Mouse (Mus musculus): ENCODE data around the gene Nmnat3. TPM values are rescaled to one million over a fixed set of nuclear protein-coding genes. Genes with fewer than 3 reads are reported as not detected.

Gene Nmnat3
- total and polyA plus RNA-seq, 3 experiments, result 8.1 to 9.3 (median 9.2) TPM

DNA sequence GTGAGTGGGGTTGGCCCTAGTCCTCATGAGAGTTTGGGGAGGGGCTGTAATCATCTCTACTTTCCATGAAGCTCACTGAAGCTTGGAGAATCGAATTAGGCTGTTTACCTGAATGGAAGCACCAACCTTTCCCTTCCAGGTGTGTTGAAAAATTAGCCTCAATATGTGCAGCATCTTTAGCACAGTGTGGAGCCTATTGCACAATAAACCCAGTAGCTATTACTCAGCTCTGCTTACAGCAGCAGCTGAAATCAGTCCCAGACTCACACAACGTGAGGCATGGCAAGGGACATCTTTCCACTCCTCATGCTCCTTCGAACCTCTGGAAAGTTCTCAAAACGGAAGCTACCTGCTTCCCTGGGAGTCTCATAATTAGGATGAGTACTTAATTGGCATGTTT lies 59.0 kb downstream of the Nmnat3 start:
- in situ Hi-C loops (cut with MboI; ENCODE audit: low pct_ligation_motif_present, low pct_unique_long_range_greater_than_20kb, low sequenced_read_pairs), result no loop called here
- TF ChIP-seq IRF4 (IDR thresholded peaks at IDR 0.05; ENCODE audit: low read depth, low read length) (no peak), POLR2AphosphoS2 (IDR thresholded peaks at IDR 0.05; ENCODE audit: low read depth, low read length) (no peak), CTCF (conservative IDR thresholded peaks at IDR 0.05 in 1 of 2, IDR thresholded peaks at IDR 0.05 in 1 of 2; ENCODE audit: low read depth in 2 of 2, low read length in 2 of 2) (no peak), JUN (IDR thresholded peaks at IDR 0.05; ENCODE audit: insufficient read depth, low read depth, low read length) (no peak), UBTF (IDR thresholded peaks at IDR 0.05; ENCODE audit: low read depth, low read length) (no peak), NRF1 (IDR thresholded peaks at IDR 0.05; ENCODE audit: low read depth, low read length) (no peak), SMC3 (IDR thresholded peaks at IDR 0.05; ENCODE audit: low read depth, low read length) (no peak), RCOR1 (conservative IDR thresholded peaks at IDR 0.05; ENCODE audit: low read depth, low read length) (no peak), MXI1 (IDR thresholded peaks at IDR 0.05; ENCODE audit: low read depth, low read length) (no peak), TBP (conservative IDR thresholded peaks at IDR 0.05; ENCODE audit: low read depth, low read length) (no peak), POLR2A (IDR thresholded peaks at IDR 0.05; ENCODE audit: low read depth, low read length) (no peak), PAX5 (IDR thresholded peaks at IDR 0.05; ENCODE audit: low read length) (no peak), HCFC1 (IDR thresholded peaks at IDR 0.05; ENCODE audit: low read depth, low read length) (no peak), E2F4 (IDR thresholded peaks at IDR 0.05; ENCODE audit: insufficient replicate concordance, low read depth, low read length) (no peak)
- Histone ChIP-seq H3K4me1 (ENCODE audit: control insufficient read depth in 1 of 2, insufficient read depth in 2 of 2) (peaks cover 0 to 18% of the 10 kb centered on the region in 2 experiments; a peak in 2 of 4 replicates), H3K27me3 (replicated peaks) (no peaks in the 10 kb centered on the region), H3K4me2 (ENCODE audit: insufficient read depth, low read depth, poor library complexity, severe bottlenecking) (no peak overlapping the region), H3K27ac (ENCODE audit: insufficient read depth, low read depth) (no peak overlapping the region), H3K4me3 (replicated peaks in 1 of 3; ENCODE audit: low read depth in 2 of 3, low read length in 2 of 3, poor library complexity in 1 of 3) (no peak overlapping the region), H3K9ac (ENCODE audit: insufficient read depth, low read depth) (no peak overlapping the region), H3K36me3 (replicated peaks in 1 of 2; ENCODE audit: control insufficient read depth in 1 of 2, insufficient read depth in 1 of 2, low read length in 1 of 2) (peaks cover 0 to 44% of the 10 kb centered on the region in 2 experiments), H3K79me2 (replicated peaks; ENCODE audit: control insufficient read depth, extremely low read depth, insufficient read depth, poor library complexity, severe bottlenecking) (no peaks in the 10 kb centered on the region), H3K9me3 (replicated peaks; ENCODE audit: low read length) (no peaks in the 10 kb centered on the region)
- dilution Hi-C loops (cut with MboI; ENCODE audit: extremely low pct_ligation_motif_present, extremely low pct_unique_long_range_greater_than_20kb, low sequenced_read_pairs), result no loop called here
- DNase-seq (ENCODE audit: extremely low read depth), result no peak

DNA sequence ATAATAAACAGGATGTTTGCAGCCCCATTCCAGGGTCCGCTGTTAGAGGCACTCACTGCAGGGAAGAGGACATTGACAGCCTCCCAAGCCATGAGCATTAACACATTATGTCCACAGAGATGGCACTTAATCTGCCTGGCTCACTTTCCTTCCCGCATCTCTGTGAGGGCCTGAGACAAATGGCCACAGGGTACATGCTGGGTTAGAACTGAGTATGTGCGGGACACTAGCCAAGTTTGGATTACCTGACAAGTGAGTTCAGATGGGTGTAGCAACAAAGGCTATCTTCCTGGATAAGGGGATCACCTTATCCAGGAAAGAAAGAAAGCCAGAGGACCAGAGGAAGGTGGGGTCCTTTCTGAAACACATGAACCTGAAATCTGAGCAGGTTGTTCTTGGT lies 59.8 kb downstream of the Nmnat3 start:
- DNase-seq (ENCODE audit: extremely low read depth), result no peak
- peaks cover 0 to 22% of the 10 kb centered on the region in 2 experiments; a peak in 2 of 4 replicates for H3K4me1 ChIP-seq (ENCODE audit: control insufficient read depth in 1 of 2, insufficient read depth in 2 of 2)
- no peaks in the 10 kb centered on the region for H3K79me2 ChIP-seq (replicated peaks; ENCODE audit: control insufficient read depth, extremely low read depth, insufficient read depth, poor library complexity, severe bottlenecking)
- H3K9ac ChIP-seq (ENCODE audit: insufficient read depth, low read depth), result no peak overlapping the region
- H3K27me3 ChIP-seq (replicated peaks), result no peaks in the 10 kb centered on the region
- no peak overlapping the region for H3K4me2 ChIP-seq (ENCODE audit: insufficient read depth, low read depth, poor library complexity, severe bottlenecking)
- no peaks in the 10 kb centered on the region for H3K9me3 ChIP-seq (replicated peaks; ENCODE audit: low read length)
- dilution Hi-C loops (cut with MboI; ENCODE audit: extremely low pct_ligation_motif_present, extremely low pct_unique_long_range_greater_than_20kb, low sequenced_read_pairs) (no loop called here), in situ Hi-C loops (cut with MboI; ENCODE audit: low pct_ligation_motif_present, low pct_unique_long_range_greater_than_20kb, low sequenced_read_pairs) (no loop called here)
- H3K4me3 ChIP-seq (replicated peaks in 1 of 3; ENCODE audit: low read depth in 2 of 3, low read length in 2 of 3, poor library complexity in 1 of 3), result no peak overlapping the region
- peaks cover 0 to 36% of the 10 kb centered on the region in 2 experiments for H3K36me3 ChIP-seq (replicated peaks in 1 of 2; ENCODE audit: control insufficient read depth in 1 of 2, insufficient read depth in 1 of 2, low read length in 1 of 2)
- H3K27ac ChIP-seq (ENCODE audit: insufficient read depth, low read depth), result no peak overlapping the region
- TF ChIP-seq PAX5 (IDR thresholded peaks at IDR 0.05; ENCODE audit: low read length) (no peak), JUND (conservative IDR thresholded peaks at IDR 0.05; ENCODE audit: low read depth, low read length) (no peak), GABPA (IDR thresholded peaks at IDR 0.05; ENCODE audit: insufficient replicate concordance, low read depth, low read length) (no peak), RCOR1 (conservative IDR thresholded peaks at IDR 0.05; ENCODE audit: low read depth, low read length) (no peak), TCF12 (IDR thresholded peaks at IDR 0.05; ENCODE audit: low read depth, low read length) (no peak), MAX (IDR thresholded peaks at IDR 0.05; ENCODE audit: low read length) (no peak), MXI1 (IDR thresholded peaks at IDR 0.05; ENCODE audit: low read depth, low read length) (no peak), NELFE (IDR thresholded peaks at IDR 0.05; ENCODE audit: low read depth, low read length) (no peak), KAT2A (IDR thresholded peaks at IDR 0.05; ENCODE audit: insufficient replicate concordance, low read length) (no peak), TBP (conservative IDR thresholded peaks at IDR 0.05; ENCODE audit: low read depth, low read length) (no peak)

All from CH12.LX (cell line).